Mouse (Mus musculus) neural tube, embryonic 11.5 days (tissue): ENCODE measurements around the gene Chek2. TPM values are rescaled to one million over a fixed set of nuclear protein-coding genes. Genes with fewer than 3 reads are reported as not detected.

ENCODE experiments used
- ATAC-seq: fragments of 200-750 bp; cut with Nextera tagmentation; 2 replicates; pipeline ENCODE4 v1.8.0; 2017; ENCODE audit warnings: moderate number of reproducible peaks, mild to moderate bottlenecking, moderate TSS enrichment, moderate library complexity; ENCODE audit not compliant: insufficient read depth, low FRiP score, low TSS enrichment
- DNase-seq: peaks from one replicate; pipeline ENCODE4 v3.0.0-alpha.2; 2015; ENCODE audit warnings: low spot score
- H3K27ac ChIP-seq: fragments of 300-500 bp; sonication (generic); 2 replicates; pipeline ENCODE4 v1.5.1; 2014; ENCODE audit warnings: low read depth, mild to moderate bottlenecking, low read length
- H3K27me3 ChIP-seq: fragments of 300-500 bp; sonication (generic); 2 replicates; pipeline ENCODE4 v1.6.1; 2014; ENCODE audit warnings: mild to moderate bottlenecking, low read length, mixed read lengths; ENCODE audit not compliant: control insufficient read depth, insufficient read depth
- H3K36me3 ChIP-seq: fragments of 300-500 bp; sonication (generic); 2 replicates; pipeline ENCODE4 v1.6.1; 2014; ENCODE audit warnings: mild to moderate bottlenecking, low read length, moderate library complexity, mixed read lengths; ENCODE audit not compliant: control insufficient read depth, insufficient read depth
- H3K4me1 ChIP-seq: fragments of 300-500 bp; sonication (generic); 2 replicates; pipeline ENCODE4 v1.6.1; 2014; ENCODE audit warnings: low read length, mixed read lengths; ENCODE audit not compliant: control insufficient read depth, insufficient read depth
- H3K4me2 ChIP-seq: fragments of 300-500 bp; sonication (generic); 2 replicates; pipeline ENCODE4 v1.6.1; 2014; ENCODE audit warnings: low read depth, mild to moderate bottlenecking, moderate library complexity
- H3K4me3 ChIP-seq: fragments of 300-500 bp; sonication (generic); 2 replicates; pipeline ENCODE4 v1.5.1; 2014; ENCODE audit warnings: low read depth, low read length
- H3K9ac ChIP-seq: fragments of 300-500 bp; sonication (generic); 2 replicates; pipeline ENCODE4 v1.6.1; 2014; ENCODE audit warnings: mild to moderate bottlenecking, low read length
- H3K9me3 ChIP-seq: fragments of 300-500 bp; sonication (generic); 2 replicates; pipeline ENCODE4 v1.6.1; 2016; ENCODE audit warnings: low read length; ENCODE audit not compliant: control insufficient read depth
- WGBS: fragments of 180-500 bp; shearing (Covaris S2); extraction: QIAGEN DNeasy Blood & Tissue Kit; methylation state at CpG from one replicate; pipeline ENCODE4 v1.1.7; 2014; 5-methylcytosine and 5-hydroxymethylcytosine counted together
- polyA plus RNA-seq: library from polyadenylated mRNA; unstranded; fragments of >200 nt; fragmentation: Nextera tagmentation; extraction: Ambion mirVana; gene quantifications from 2 replicates; pipeline ENCODE4 v1.2.1, GENCODE M21; 2014

The Chek2 gene
- polyA plus RNA-seq, 1 experiment from 2014 or later: 24.2 TPM

- Histone ChIP-seq H3K4me1 (no peaks in the 10 kb centered on the region), H3K4me2 (no peak overlapping the region), H3K4me3 (no peak overlapping the region), H3K36me3 (no peaks in the 10 kb centered on the region), H3K27ac (no peak overlapping the region), H3K9ac (no peak overlapping the region), H3K9me3 (no peaks in the 10 kb centered on the region), H3K27me3 (no peaks in the 10 kb centered on the region)
- ATAC-seq (no peak), DNase-seq (no peak)
Observed at GRCm38 (mm10) chr5:110900331-110900730, 60.6 kb downstream of the Chek2 start.

GRCm38 (mm10) chr5:110906708-110907107, 66.9 kb downstream of the Chek2 start:
- H3K9me3 ChIP-seq: no peaks in the 10 kb centered on the region
- no peak overlapping the region for H3K9ac ChIP-seq
- H3K27me3 ChIP-seq: no peaks in the 10 kb centered on the region
- ATAC-seq (no peak), DNase-seq (no peak)
- H3K4me3 ChIP-seq: no peak overlapping the region
- H3K4me1 ChIP-seq: no peaks in the 10 kb centered on the region; the same call in 1 of the 2 replicates
- no peaks in the 10 kb centered on the region for H3K36me3 ChIP-seq
- H3K4me2 ChIP-seq: no peak overlapping the region
- no peak overlapping the region for H3K27ac ChIP-seq
- 100% methylated on average over 1 of the region's 1 CpGs for WGBS

- Histone ChIP-seq H3K4me1 (no peaks in the 10 kb centered on the region; the same call in 1 of the 2 replicates), H3K9ac (no peak overlapping the region), H3K27ac (no peak overlapping the region), H3K27me3 (no peaks in the 10 kb centered on the region), H3K9me3 (no peaks in the 10 kb centered on the region), H3K36me3 (no peaks in the 10 kb centered on the region), H3K4me2 (no peak overlapping the region), H3K4me3 (no peak overlapping the region)
- ATAC-seq: no peak
- DNase-seq: no peak
Observed at GRCm38 (mm10) chr5:110908879-110909278, 69.1 kb downstream of the Chek2 start.

- Histone ChIP-seq H3K27ac (no peak overlapping the region), H3K9me3 (no peaks in the 10 kb centered on the region), H3K4me1 (no peaks in the 10 kb centered on the region; the same call in 1 of the 2 replicates), H3K9ac (no peak overlapping the region), H3K4me3 (no peak overlapping the region), H3K27me3 (no peaks in the 10 kb centered on the region), H3K4me2 (no peak overlapping the region), H3K36me3 (no peaks in the 10 kb centered on the region)
- ATAC-seq (no peak), DNase-seq (no peak)
- WGBS: 98% methylated on average over 4 of the region's 4 CpGs
Observed at GRCm38 (mm10) chr5:110909955-110910589, 70.3 kb downstream of the Chek2 start.

- ATAC-seq: no peak
- Histone ChIP-seq H3K27me3 (no peaks in the 10 kb centered on the region), H3K9me3 (no peaks in the 10 kb centered on the region), H3K36me3 (no peaks in the 10 kb centered on the region), H3K4me2 (no peak overlapping the region), H3K4me3 (no peak overlapping the region), H3K9ac (no peak overlapping the region), H3K4me1 (no peaks in the 10 kb centered on the region; the same call in 1 of the 2 replicates), H3K27ac (no peak overlapping the region)
- DNase-seq: no peak
- WGBS: 79% methylated on average over 11 of the region's 11 CpGs
Observed at GRCm38 (mm10) chr5:110914859-110915258, 75.1 kb downstream of the Chek2 start.

GRCm38 (mm10) chr5:110916241-110916640, 76.5 kb downstream of the Chek2 start:
- H3K9me3 ChIP-seq: no peaks in the 10 kb centered on the region
- H3K4me3 ChIP-seq: no peak overlapping the region
- no peak for DNase-seq
- no peak overlapping the region for H3K4me2 ChIP-seq
- 85% methylated on average over 3 of the region's 3 CpGs for WGBS
- no peaks in the 10 kb centered on the region for H3K27me3 ChIP-seq
- no peaks in the 10 kb centered on the region; the same call in 1 of the 2 replicates for H3K4me1 ChIP-seq
- no peaks in the 10 kb centered on the region for H3K36me3 ChIP-seq
- H3K9ac ChIP-seq: no peak overlapping the region
- ATAC-seq: no peak
- H3K27ac ChIP-seq: no peak overlapping the region

GRCm38 (mm10) chr5:110919541-110919940, 79.8 kb downstream of the Chek2 start:
- H3K27ac ChIP-seq: no peak overlapping the region
- no peaks in the 10 kb centered on the region for H3K4me1 ChIP-seq
- ATAC-seq (no peak), DNase-seq (no peak)
- no peak overlapping the region for H3K4me3 ChIP-seq
- no peak overlapping the region for H3K4me2 ChIP-seq
- no peaks in the 10 kb centered on the region for H3K9me3 ChIP-seq
- H3K36me3 ChIP-seq: no peaks in the 10 kb centered on the region
- H3K9ac ChIP-seq: no peak overlapping the region
- WGBS: 85% methylated on average over 4 of the region's 4 CpGs
- H3K27me3 ChIP-seq: no peaks in the 10 kb centered on the region

- no peaks in the 10 kb centered on the region for H3K9me3 ChIP-seq
- WGBS: 68% methylated on average over 1 of the region's 1 CpGs
- ATAC-seq: no peak
- H3K27ac ChIP-seq: no peak overlapping the region
- H3K27me3 ChIP-seq: no peaks in the 10 kb centered on the region
- H3K4me2 ChIP-seq: no peak overlapping the region
- DNase-seq: no peak
- no peaks in the 10 kb centered on the region for H3K4me1 ChIP-seq
- no peak overlapping the region for H3K4me3 ChIP-seq
- H3K36me3 ChIP-seq: no peaks in the 10 kb centered on the region
- no peak overlapping the region for H3K9ac ChIP-seq
Observed at GRCm38 (mm10) chr5:110923336-110923735, 83.6 kb downstream of the Chek2 start.
